Mouse (Mus musculus) forebrain, embryonic 12.5 days (tissue): ENCODE data around the gene Bmf. TPM values are rescaled to one million over a fixed set of nuclear protein-coding genes. Genes with fewer than 3 reads are reported as not detected.

Experiments
- ATAC-seq: fragments of 200-750 bp; cut with Nextera tagmentation; 2 replicates; pipeline ENCODE4 v1.8.0; 2017; ENCODE audit warnings: moderate TSS enrichment; ENCODE audit not compliant: low FRiP score
- H3K27ac ChIP-seq: fragments of 300-500 bp; sonication (generic); 2 replicates; pipeline ENCODE4 v1.5.1; 2016; ENCODE audit warnings: mild to moderate bottlenecking
- H3K27me3 ChIP-seq: fragments of 300-500 bp; sonication (generic); 2 replicates; pipeline ENCODE4 v1.6.1; 2016; ENCODE audit warnings: mild to moderate bottlenecking
- H3K36me3 ChIP-seq: fragments of 300-500 bp; sonication (generic); replicated peaks from 2 replicates; pipeline ENCODE4 v1.6.1; 2016; ENCODE audit warnings: mild to moderate bottlenecking
- H3K4me1 ChIP-seq: fragments of 300-500 bp; sonication (generic); 2 replicates; pipeline ENCODE4 v1.6.1; 2016
- H3K4me2 ChIP-seq: fragments of 300-500 bp; sonication (generic); 2 replicates; pipeline ENCODE4 v1.6.1; 2016; ENCODE audit warnings: mild to moderate bottlenecking, moderate library complexity
- H3K4me3 ChIP-seq: fragments of 300-500 bp; sonication (generic); replicated peaks from 2 replicates; pipeline ENCODE4 v1.5.1; 2016; ENCODE audit warnings: mild to moderate bottlenecking
- H3K9ac ChIP-seq: fragments of 300-500 bp; sonication (generic); 2 replicates; pipeline ENCODE4 v1.6.1; 2016; ENCODE audit warnings: mild to moderate bottlenecking
- H3K9me3 ChIP-seq: fragments of 300-500 bp; sonication (generic); 2 replicates; pipeline ENCODE4 v1.6.1; 2016
- WGBS: fragments of 180-500 bp; shearing (Covaris S2); methylation state at CpG from one replicate; pipeline ENCODE4 v1.1.7; 2016; 5-methylcytosine and 5-hydroxymethylcytosine counted together
- polyA plus RNA-seq: library from polyadenylated mRNA; unstranded; fragments of >200 nt; fragmentation: Nextera tagmentation; extraction: Ambion mirVana; gene quantifications from 2 replicates; pipeline ENCODE4 v1.2.1, GENCODE M21; 2016

Bmf gene
- polyA plus RNA-seq, 1 experiment from 2014 or later: 2.2 TPM

GRCm38 (mm10) chr2:118499135-118499961 is 50.1 kb downstream of the Bmf start:
- Histone ChIP-seq H3K4me3 (no peak overlapping the region), H3K36me3 (no peaks in the 10 kb centered on the region), H3K9me3 (no peaks in the 10 kb centered on the region), H3K4me2 (no peak overlapping the region), H3K27ac (no peak overlapping the region), H3K4me1 (peaks cover 9% of the 10 kb centered on the region), H3K9ac (no peak overlapping the region), H3K27me3 (no peaks in the 10 kb centered on the region)
- no peak for ATAC-seq
- 47% methylated on average over 20 of the region's 20 CpGs for WGBS

GRCm38 (mm10) chr2:118498476-118498875 is 51.0 kb downstream of the Bmf start:
- no peak for ATAC-seq
- no peak overlapping the region for H3K4me2 ChIP-seq
- no peaks in the 10 kb centered on the region for H3K27me3 ChIP-seq
- WGBS: 82% methylated on average over 6 of the region's 6 CpGs
- peaks cover 9% of the 10 kb centered on the region for H3K4me1 ChIP-seq
- no peak overlapping the region for H3K9ac ChIP-seq
- H3K4me3 ChIP-seq: no peak overlapping the region
- no peak overlapping the region for H3K27ac ChIP-seq
- H3K9me3 ChIP-seq: no peaks in the 10 kb centered on the region
- H3K36me3 ChIP-seq: no peaks in the 10 kb centered on the region

GRCm38 (mm10) chr2:118497890-118498289 is 51.6 kb downstream of the Bmf start:
- Histone ChIP-seq H3K4me3 (no peak overlapping the region), H3K4me1 (peaks cover 9% of the 10 kb centered on the region), H3K36me3 (no peaks in the 10 kb centered on the region), H3K27me3 (no peaks in the 10 kb centered on the region), H3K27ac (no peak overlapping the region), H3K9ac (no peak overlapping the region), H3K4me2 (no peak overlapping the region), H3K9me3 (no peaks in the 10 kb centered on the region)
- ATAC-seq: no peak
- 90% methylated on average over 5 of the region's 5 CpGs for WGBS

- no peak overlapping the region for H3K9ac ChIP-seq
- no peaks in the 10 kb centered on the region for H3K36me3 ChIP-seq
- H3K4me3 ChIP-seq: no peak overlapping the region
- peaks cover 23% of the 10 kb centered on the region for H3K4me1 ChIP-seq
- H3K4me2 ChIP-seq: no peak overlapping the region
- ATAC-seq: no peak
- H3K27ac ChIP-seq: no peak overlapping the region
- H3K9me3 ChIP-seq: no peaks in the 10 kb centered on the region
- 81% methylated on average over 9 of the region's 9 CpGs for WGBS
- no peaks in the 10 kb centered on the region for H3K27me3 ChIP-seq
These were observed 54.5 kb downstream of the Bmf start for GRCm38 (mm10) chr2:118495024-118495423.

GRCm38 (mm10) chr2:118491741-118492395 is 57.6 kb downstream of the Bmf start:
- no peak overlapping the region for H3K4me2 ChIP-seq
- H3K4me3 ChIP-seq: no peak overlapping the region
- no peak overlapping the region for H3K9ac ChIP-seq
- WGBS: 87% methylated on average over 4 of the region's 4 CpGs
- no peaks in the 10 kb centered on the region for H3K36me3 ChIP-seq
- ATAC-seq: no peak
- no peaks in the 10 kb centered on the region for H3K27me3 ChIP-seq
- H3K4me1 ChIP-seq: peaks cover 16% of the 10 kb centered on the region
- no peaks in the 10 kb centered on the region for H3K9me3 ChIP-seq
- H3K27ac ChIP-seq: no peak overlapping the region

GRCm38 (mm10) chr2:118491281-118491731 is 58.2 kb downstream of the Bmf start:
- Histone ChIP-seq H3K4me1 (peaks cover 16% of the 10 kb centered on the region), H3K27me3 (no peaks in the 10 kb centered on the region), H3K9ac (no peak overlapping the region), H3K36me3 (no peaks in the 10 kb centered on the region), H3K4me3 (no peak overlapping the region), H3K9me3 (no peaks in the 10 kb centered on the region), H3K4me2 (no peak overlapping the region), H3K27ac (no peak overlapping the region)
- ATAC-seq: no peak
- WGBS: 63% methylated on average over 5 of the region's 5 CpGs

- Histone ChIP-seq H3K9ac (no peak overlapping the region), H3K4me3 (no peak overlapping the region), H3K4me1 (peaks cover 16% of the 10 kb centered on the region), H3K27me3 (no peaks in the 10 kb centered on the region), H3K9me3 (no peaks in the 10 kb centered on the region), H3K4me2 (no peak overlapping the region), H3K27ac (no peak overlapping the region), H3K36me3 (no peaks in the 10 kb centered on the region)
- WGBS: 57% methylated on average over 12 of the region's 12 CpGs
- no peak for ATAC-seq
These were observed 59.0 kb downstream of the Bmf start for GRCm38 (mm10) chr2:118490241-118491091.

- Histone ChIP-seq H3K9ac (no peak overlapping the region), H3K4me1 (peaks cover 16% of the 10 kb centered on the region), H3K4me3 (no peak overlapping the region), H3K27ac (no peak overlapping the region), H3K4me2 (no peak overlapping the region), H3K36me3 (no peaks in the 10 kb centered on the region), H3K9me3 (no peaks in the 10 kb centered on the region), H3K27me3 (peaks cover 6% of the 10 kb centered on the region; the same call in 1 of the 2 replicates)
- 72% methylated on average over 3 of the region's 3 CpGs for WGBS
- no peak for ATAC-seq
These were observed 61.7 kb downstream of the Bmf start for GRCm38 (mm10) chr2:118487806-118488205.

- Histone ChIP-seq H3K4me1 (peaks cover 16% of the 10 kb centered on the region), H3K27ac (no peak overlapping the region), H3K4me2 (no peak overlapping the region), H3K9ac (no peak overlapping the region), H3K9me3 (no peaks in the 10 kb centered on the region), H3K4me3 (no peak overlapping the region), H3K36me3 (no peaks in the 10 kb centered on the region), H3K27me3 (peaks cover 6% of the 10 kb centered on the region; the same call in 1 of the 2 replicates)
- WGBS: 14% methylated on average over 12 of the region's 12 CpGs
- peak; percentile 61; the same call in 1 of the 2 replicates for ATAC-seq
These were observed 62.6 kb downstream of the Bmf start for GRCm38 (mm10) chr2:118486933-118487332.

GRCm38 (mm10) chr2:118485415-118485814 is 64.1 kb downstream of the Bmf start:
- WGBS: 82% methylated on average over 3 of the region's 3 CpGs
- ATAC-seq: no peak
- Histone ChIP-seq H3K9ac (no peak overlapping the region), H3K4me2 (no peak overlapping the region), H3K9me3 (no peaks in the 10 kb centered on the region), H3K36me3 (no peaks in the 10 kb centered on the region), H3K27me3 (peaks cover 6% of the 10 kb centered on the region; the same call in 1 of the 2 replicates), H3K4me1 (peaks cover 5% of the 10 kb centered on the region), H3K27ac (no peak overlapping the region), H3K4me3 (no peak overlapping the region)

- Histone ChIP-seq H3K4me3 (no peak overlapping the region), H3K27me3 (peaks cover 6% of the 10 kb centered on the region; the same call in 1 of the 2 replicates), H3K4me1 (no peaks in the 10 kb centered on the region), H3K9ac (no peak overlapping the region), H3K9me3 (no peaks in the 10 kb centered on the region), H3K27ac (no peak overlapping the region), H3K4me2 (no peak overlapping the region), H3K36me3 (no peaks in the 10 kb centered on the region)
- 90% methylated on average over 9 of the region's 9 CpGs for WGBS
- no peak for ATAC-seq
These were observed 65.0 kb downstream of the Bmf start for GRCm38 (mm10) chr2:118484386-118484898.

GRCm38 (mm10) chr2:118483032-118483431 is 66.5 kb downstream of the Bmf start:
- Histone ChIP-seq H3K9me3 (no peaks in the 10 kb centered on the region), H3K27me3 (peaks cover 6% of the 10 kb centered on the region; the same call in 1 of the 2 replicates), H3K4me3 (no peak overlapping the region), H3K9ac (no peak overlapping the region), H3K27ac (no peak overlapping the region), H3K4me1 (peaks cover 9% of the 10 kb centered on the region), H3K36me3 (no peaks in the 10 kb centered on the region), H3K4me2 (no peak overlapping the region)
- 88% methylated on average over 5 of the region's 5 CpGs for WGBS
- ATAC-seq: no peak
